Comparison of ENCODE assay signal across 8 mouse cellular contexts in genomic region chr14:98169421-98170076, GRCm38 (mm10). TPM values are rescaled to one million over a fixed set of nuclear protein-coding genes. Genes with fewer than 3 reads are reported as not detected.
A peak's percentile ranks its signal among the peaks of the same experiment; 100 is the strongest.
DNase-seq lines count a peak whose midpoint lies in the region; ATAC-seq and TF ChIP-seq lines count a peak whose summit lies in the region.

Gene Dach1 (minus strand): TSS chr14:98169765.

- peak; percentile 77 for ATAC-seq in embryonic facial prominence, embryonic 14.5 days (ENCODE audit: low read depth)
- peak; percentile 53; the same call in 1 of the 2 replicates for ATAC-seq in heart, embryonic 16.5 days (replicated peaks; ENCODE audit: extremely low read depth, insufficient read depth, low FRiP score)
- ATAC-seq in lung, embryonic 14.5 days (ENCODE audit: insufficient read depth), result peak; percentile 75
- ATAC-seq in neutrophil, adult 5-6 weeks (ENCODE audit: extremely low read depth, insufficient number of reproducible peaks, low FRiP score, poor library complexity, severe bottlenecking), result peak; percentile 39
- no peak for ATAC-seq in activated CD4-positive, CD25-positive, alpha-beta regulatory T cell, adult 4 months

- peak within 1 kb of the TSS; percentile 74 for H3K4me3 ChIP-seq in embryonic facial prominence, embryonic 14.5 days (ENCODE audit: low read depth, low read length)
- H3K4me3 ChIP-seq in heart, embryonic 16.5 days (ENCODE audit: low read length), result peak within 1 kb of the TSS; percentile 62
- H3K4me3 ChIP-seq in lung, embryonic 14.5 days (ENCODE audit: low read depth, low read length), result peak within 1 kb of the TSS; percentile 72

- under 1% methylated on average over 30 of the region's 32 CpGs for WGBS in embryonic facial prominence, embryonic 14.5 days
- under 1% methylated on average over 31 of the region's 32 CpGs for WGBS in heart, embryonic 16.5 days
- WGBS in lung, embryonic 14.5 days, result under 1% methylated on average over 32 of the region's 32 CpGs

- H3K4me2 ChIP-seq in embryonic facial prominence, embryonic 14.5 days (ENCODE audit: low read depth, low read length), result peak within 1 kb of the TSS; percentile 96
- H3K4me2 ChIP-seq in heart, embryonic 16.5 days (ENCODE audit: low read depth, low read length), result peak within 1 kb of the TSS; percentile 82
- peak within 1 kb of the TSS; percentile 77 for H3K4me2 ChIP-seq in lung, embryonic 14.5 days

- DNase-seq in urinary bladder, adult 18-20 months (ENCODE audit: low spot score in 2 of 2), result peak; percentile 33 to 42
- no peak for DNase-seq in urinary bladder, postnatal 10 days (ENCODE audit: low spot score)
- peak; percentile 90 for DNase-seq in embryonic facial prominence, embryonic 14.5 days (ENCODE audit: low spot score)
- DNase-seq in kidney, postnatal 14 days, result peak; percentile 83
- DNase-seq in lung, embryonic 14.5 days, result peak; percentile 88

- H3K36me3 ChIP-seq in embryonic facial prominence, embryonic 14.5 days (ENCODE audit: control insufficient read depth, insufficient read depth, low read length), result no peaks in the 10 kb centered on the region
- H3K36me3 ChIP-seq in heart, embryonic 16.5 days (ENCODE audit: control insufficient read depth, insufficient read depth), result no peaks in the 10 kb centered on the region
- no peaks in the 10 kb centered on the region for H3K36me3 ChIP-seq in lung, embryonic 14.5 days (ENCODE audit: insufficient read depth)

- peaks cover 8% of the 10 kb centered on the region; the same call in 1 of the 2 replicates for H3K27me3 ChIP-seq in embryonic facial prominence, embryonic 14.5 days (replicated peaks; ENCODE audit: control insufficient read depth, insufficient read depth, low read length)
- 0 out of 2 replicates have a peak, but pooled peaks cover 2% of the 10 kb centered on the region for H3K27me3 ChIP-seq in heart, embryonic 16.5 days (ENCODE audit: control insufficient read depth, insufficient read depth, low read length)
- H3K27me3 ChIP-seq in lung, embryonic 14.5 days (ENCODE audit: insufficient read depth, low read length), result no peaks in the 10 kb centered on the region

- H3K9me3 ChIP-seq in embryonic facial prominence, embryonic 14.5 days (ENCODE audit: control insufficient read depth, low read length), result no peaks in the 10 kb centered on the region
- no peaks in the 10 kb centered on the region for H3K9me3 ChIP-seq in heart, embryonic 16.5 days (replicated peaks; ENCODE audit: control insufficient read depth, low read length)
- H3K9me3 ChIP-seq in lung, embryonic 14.5 days (ENCODE audit: low read depth, low read length), result no peaks in the 10 kb centered on the region

- H3K27ac ChIP-seq in embryonic facial prominence, embryonic 14.5 days (replicated peaks; ENCODE audit: low read depth, low read length), result peak within 1 kb of the TSS; percentile 78
- peak within 1 kb of the TSS; percentile 59 for H3K27ac ChIP-seq in heart, embryonic 16.5 days (ENCODE audit: low read length)
- peak within 1 kb of the TSS; percentile 84 for H3K27ac ChIP-seq in lung, embryonic 14.5 days (ENCODE audit: low read depth)

- H3K9ac ChIP-seq in embryonic facial prominence, embryonic 14.5 days (ENCODE audit: low read depth, low read length), result peak within 1 kb of the TSS; percentile 73
- peak within 1 kb of the TSS; percentile 81 for H3K9ac ChIP-seq in heart, embryonic 16.5 days (ENCODE audit: low read length)
- peak within 1 kb of the TSS; percentile 80 for H3K9ac ChIP-seq in lung, embryonic 14.5 days

- TF ChIP-seq CTCF in lung, embryonic 14.5 days (IDR thresholded peaks at IDR 0.05; ENCODE audit: low read depth), result no peak

- H3K4me1 ChIP-seq in embryonic facial prominence, embryonic 14.5 days (ENCODE audit: control insufficient read depth, insufficient read depth, low read length), result no peaks in the 10 kb centered on the region
- peaks cover 4% of the 10 kb centered on the region for H3K4me1 ChIP-seq in heart, embryonic 16.5 days (ENCODE audit: control insufficient read depth, insufficient read depth, low read length)
- no peaks in the 10 kb centered on the region for H3K4me1 ChIP-seq in lung, embryonic 14.5 days (ENCODE audit: insufficient read depth)

RNA-seq across cellular contexts. Expression of gene Dach1, which starts in this region (rescaled TPM):
- polyA plus RNA-seq in embryonic facial prominence, embryonic 14.5 days (2014; fragmentation: Nextera tagmentation; extraction: Ambion mirVana), result 4.1 and 4.5 TPM in 2 replicates
- polyA plus RNA-seq in heart, embryonic 16.5 days (2015; fragmentation: Nextera tagmentation; extraction: Ambion mirVana), result 1.8 and 2.2 TPM in 2 replicates
- polyA plus RNA-seq in lung, embryonic 14.5 days (2014; fragmentation: Nextera tagmentation; extraction: Ambion mirVana), result 13.3 and 15.6 TPM in 2 replicates
- 2.5 and 3.6 TPM in 2 replicates for total RNA-seq in neutrophil, adult 5-6 weeks (2017)
- polyA plus RNA-seq in activated CD4-positive, CD25-positive, alpha-beta regulatory T cell, adult 4 months (2017; shearing (Covaris generic)), result not detected
